Mouse (Mus musculus): ENCODE measurements around the gene Ptprf. TPM values are rescaled to one million over a fixed set of nuclear protein-coding genes. Genes with fewer than 3 reads are reported as not detected.

Ptprf gene
- total and polyA plus RNA-seq, 2 experiments from 2014 or later: 44.4 to 196 TPM

- ATAC-seq (no peak), DNase-seq (ENCODE audit: low spot score) (no peak)
- Histone ChIP-seq H3K27me3 (ENCODE audit: insufficient read depth, low read length) (no peaks in the 10 kb centered on the region), H3K36me3 (ENCODE audit: insufficient read depth, low read length) (peaks cover 68% of the 10 kb centered on the region), H3K4me3 (ENCODE audit: low read length) (no peak overlapping the region), H3K4me1 (ENCODE audit: insufficient read depth, low read length) (no peaks in the 10 kb centered on the region), H3K9me3 (ENCODE audit: low read length) (no peaks in the 10 kb centered on the region), H3K27ac (no peak overlapping the region), H3K9ac (replicated peaks; ENCODE audit: low read length) (no peak overlapping the region), H3K4me2 (ENCODE audit: low read depth, low read length) (no peak overlapping the region)
- no peak for TF ChIP-seq CTCF (IDR thresholded peaks at IDR 0.05; ENCODE audit: low read depth)
- 89% methylated on average over 9 of the region's 9 CpGs for WGBS
These were observed 70.4 kb downstream of the Ptprf start for GRCm38 (mm10) chr4:118220756-118221155.

GRCm38 (mm10) chr4:118219487-118219886, 71.7 kb downstream of the Ptprf start:
- no peak for TF ChIP-seq CTCF (IDR thresholded peaks at IDR 0.05; ENCODE audit: low read depth)
- Histone ChIP-seq H3K36me3 (ENCODE audit: insufficient read depth, low read length) (peaks cover 55% of the 10 kb centered on the region), H3K4me2 (ENCODE audit: low read depth, low read length) (no peak overlapping the region), H3K27ac (no peak overlapping the region), H3K9me3 (ENCODE audit: low read length) (no peaks in the 10 kb centered on the region), H3K4me1 (ENCODE audit: insufficient read depth, low read length) (no peaks in the 10 kb centered on the region), H3K9ac (replicated peaks; ENCODE audit: low read length) (no peak overlapping the region), H3K4me3 (ENCODE audit: low read length) (no peak overlapping the region), H3K27me3 (ENCODE audit: insufficient read depth, low read length) (no peaks in the 10 kb centered on the region)
- no peak for DNase-seq (ENCODE audit: low spot score)
- 72% methylated on average over 6 of the region's 6 CpGs for WGBS
- ATAC-seq: no peak

GRCm38 (mm10) chr4:118218521-118218920, 72.7 kb downstream of the Ptprf start:
- peaks cover 58% of the 10 kb centered on the region for H3K36me3 ChIP-seq (ENCODE audit: insufficient read depth, low read length)
- TF ChIP-seq CTCF (IDR thresholded peaks at IDR 0.05; ENCODE audit: low read depth): no peak
- 90% methylated on average over 5 of the region's 5 CpGs for WGBS

GRCm38 (mm10) chr4:118216726-118217595, 74.2 kb downstream of the Ptprf start:
- no peak overlapping the region for H3K4me3 ChIP-seq (ENCODE audit: low read length)
- no peaks in the 10 kb centered on the region for H3K9me3 ChIP-seq (ENCODE audit: low read length)
- TF ChIP-seq CTCF (IDR thresholded peaks at IDR 0.05; ENCODE audit: low read depth): peak; percentile 96
- no peaks in the 10 kb centered on the region for H3K4me1 ChIP-seq (ENCODE audit: insufficient read depth, low read length)
- peaks cover 60% of the 10 kb centered on the region for H3K36me3 ChIP-seq (ENCODE audit: insufficient read depth, low read length)
- H3K27ac ChIP-seq: no peak overlapping the region
- H3K27me3 ChIP-seq (ENCODE audit: insufficient read depth, low read length): no peaks in the 10 kb centered on the region
- 86% methylated on average over 17 of the region's 17 CpGs for WGBS
- no peak overlapping the region for H3K9ac ChIP-seq (replicated peaks; ENCODE audit: low read length)
- ATAC-seq (peak; percentile 48; the same call in 1 of the 2 replicates), DNase-seq (ENCODE audit: low spot score) (peak; percentile 75)
- H3K4me2 ChIP-seq (ENCODE audit: low read depth, low read length): no peak overlapping the region

More at GRCm38 (mm10) chr4:118218521-118218920, 72.7 kb downstream of the Ptprf start:
- Histone ChIP-seq H3K27ac (no peak overlapping the region), H3K4me1 (ENCODE audit: insufficient read depth, low read length) (no peaks in the 10 kb centered on the region), H3K4me3 (ENCODE audit: low read length) (no peak overlapping the region), H3K4me2 (ENCODE audit: low read depth, low read length) (no peak overlapping the region), H3K9me3 (ENCODE audit: low read length) (no peaks in the 10 kb centered on the region), H3K9ac (replicated peaks; ENCODE audit: low read length) (no peak overlapping the region), H3K27me3 (ENCODE audit: insufficient read depth, low read length) (no peaks in the 10 kb centered on the region)
- ATAC-seq: no peak
- no peak for DNase-seq (ENCODE audit: low spot score)

- Histone ChIP-seq H3K36me3 (ENCODE audit: insufficient read depth, low read length) (peaks cover 63% of the 10 kb centered on the region), H3K27ac (no peak overlapping the region), H3K4me2 (ENCODE audit: low read depth, low read length) (no peak overlapping the region), H3K27me3 (ENCODE audit: insufficient read depth, low read length) (no peaks in the 10 kb centered on the region), H3K4me3 (ENCODE audit: low read length) (no peak overlapping the region), H3K9ac (replicated peaks; ENCODE audit: low read length) (no peak overlapping the region), H3K4me1 (ENCODE audit: insufficient read depth, low read length) (no peaks in the 10 kb centered on the region), H3K9me3 (ENCODE audit: low read length) (no peaks in the 10 kb centered on the region)
- DNase-seq (ENCODE audit: low spot score) (no peak), ATAC-seq (no peak)
- TF ChIP-seq CTCF (IDR thresholded peaks at IDR 0.05; ENCODE audit: low read depth): no peak
- 100% methylated on average over 1 of the region's 1 CpGs for WGBS
These were observed 76.3 kb downstream of the Ptprf start for GRCm38 (mm10) chr4:118214891-118215290.

GRCm38 (mm10) chr4:118206918-118207640, 84.1 kb downstream of the Ptprf start:
- Histone ChIP-seq H3K4me1 (ENCODE audit: insufficient read depth, low read length) (no peaks in the 10 kb centered on the region), H3K4me3 (ENCODE audit: low read length) (no peak overlapping the region), H3K27me3 (ENCODE audit: insufficient read depth, low read length) (no peaks in the 10 kb centered on the region), H3K9me3 (ENCODE audit: low read length) (no peaks in the 10 kb centered on the region), H3K36me3 (ENCODE audit: insufficient read depth, low read length) (peaks cover 43% of the 10 kb centered on the region), H3K27ac (no peak overlapping the region), H3K4me2 (ENCODE audit: low read depth, low read length) (no peak overlapping the region), H3K9ac (replicated peaks; ENCODE audit: low read length) (no peak overlapping the region)
- WGBS: 49% methylated on average over 10 of the region's 10 CpGs
- DNase-seq (ENCODE audit: low spot score) (peak; percentile 32), ATAC-seq (peak; percentile 34; the same call in 1 of the 2 replicates)
- peak; percentile 40 for TF ChIP-seq CTCF (IDR thresholded peaks at IDR 0.05; ENCODE audit: low read depth)
